Mouse (Mus musculus): ENCODE results near the gene Psme4. TPM values are rescaled to one million over a fixed set of nuclear protein-coding genes. Genes with fewer than 3 reads are reported as not detected.
A peak's percentile ranks its signal among the peaks of the same experiment; 100 is the strongest.

Gene Psme4
- polyA plus RNA-seq, 1 experiment from 2014 or later: 17.2 TPM

DNA sequence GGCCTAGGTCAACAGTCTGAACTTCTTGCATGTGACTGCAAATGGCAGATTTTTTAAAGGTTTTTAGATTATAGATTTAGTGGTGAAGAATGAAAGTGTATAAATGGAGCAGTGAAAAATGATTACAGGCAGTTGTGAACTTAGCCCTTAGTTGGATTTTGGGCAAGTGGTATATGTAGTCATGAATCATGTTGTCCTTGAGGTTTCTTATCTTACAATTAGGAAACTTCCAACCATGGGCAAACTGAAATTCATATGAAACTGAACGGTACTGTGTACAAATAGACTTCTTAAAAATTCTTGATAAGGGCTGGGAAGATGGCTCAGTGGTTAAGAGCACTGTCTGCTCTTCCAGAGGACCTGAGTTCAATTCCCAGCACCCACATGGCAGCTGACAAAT, 22.2 kb downstream of the Psme4 start:
- H3K4me2 ChIP-seq: no peak overlapping the region
- WGBS: 100% methylated on average over 1 of the region's 1 CpGs

DNA sequence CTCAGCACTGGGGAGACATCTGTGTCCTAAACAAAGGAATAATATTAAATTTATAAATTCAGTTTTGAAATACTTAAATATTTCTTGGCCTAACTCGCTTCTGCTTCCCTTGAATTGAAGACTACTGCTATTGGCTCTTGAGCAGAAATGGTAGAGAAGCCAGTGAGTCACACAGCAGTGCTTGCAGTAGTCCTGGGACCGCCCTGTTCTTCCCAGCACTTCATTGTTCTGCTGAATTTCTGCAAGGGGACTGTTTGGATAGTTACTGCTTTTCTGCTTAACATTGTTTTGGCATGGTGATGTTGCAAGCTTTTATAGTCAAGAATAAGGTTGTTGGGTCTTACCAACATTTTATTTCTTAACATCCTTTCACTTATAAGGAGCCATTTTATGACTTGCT, 25.7 kb downstream of the Psme4 start:
- Histone ChIP-seq H3K9ac (no peak overlapping the region), H3K4me3 (no peak overlapping the region), H3K27ac (no peak overlapping the region), H3K9me3 (no peaks in the 10 kb centered on the region), H3K4me1 (no peaks in the 10 kb centered on the region), H3K27me3 (replicated peaks) (no peaks in the 10 kb centered on the region), H3K36me3 (replicated peaks) (peaks cover 6% of the 10 kb centered on the region; the same call in 1 of the 2 replicates), H3K4me2 (no peak overlapping the region)
- no peak for ATAC-seq (replicated peaks)
- WGBS: 91% methylated on average over 2 of the region's 2 CpGs

More for the DNA sequence above, 22.2 kb downstream of the Psme4 start:
- Histone ChIP-seq H3K4me3 (no peak overlapping the region), H3K9ac (no peak overlapping the region), H3K4me1 (no peaks in the 10 kb centered on the region), H3K36me3 (replicated peaks) (peaks cover 6% of the 10 kb centered on the region; the same call in 1 of the 2 replicates), H3K27me3 (replicated peaks) (no peaks in the 10 kb centered on the region), H3K27ac (no peak overlapping the region), H3K9me3 (no peaks in the 10 kb centered on the region)
- ATAC-seq (replicated peaks): no peak

DNA sequence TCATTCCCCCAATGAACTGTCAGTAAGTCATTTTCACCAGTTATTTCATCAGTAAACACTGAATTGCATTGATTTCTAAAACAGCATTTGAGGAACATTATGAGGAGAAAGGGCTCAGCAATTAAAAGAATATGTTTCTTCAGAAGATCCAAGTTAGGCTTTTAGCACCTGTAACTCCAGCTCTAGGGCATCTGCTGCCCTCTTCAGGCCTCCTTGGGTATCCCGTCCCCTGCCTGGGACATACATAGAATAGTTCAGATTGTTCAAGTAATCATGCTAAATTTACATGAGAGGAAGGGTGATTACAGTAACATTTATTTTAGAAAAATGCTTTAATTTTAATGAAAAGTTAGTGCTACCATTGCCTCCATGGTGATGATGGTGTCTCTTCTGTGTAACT, 28.0 kb downstream of the Psme4 start:
- no peak overlapping the region for H3K4me2 ChIP-seq
- H3K27ac ChIP-seq: no peak overlapping the region
- H3K36me3 ChIP-seq (replicated peaks): no peaks in the 10 kb centered on the region
- 71% methylated on average over 1 of the region's 1 CpGs for WGBS
- H3K27me3 ChIP-seq (replicated peaks): no peaks in the 10 kb centered on the region
- H3K4me3 ChIP-seq: no peak overlapping the region
- H3K4me1 ChIP-seq: no peaks in the 10 kb centered on the region
- no peak overlapping the region for H3K9ac ChIP-seq
- H3K9me3 ChIP-seq: no peaks in the 10 kb centered on the region
- ATAC-seq (replicated peaks): 0 out of 2 replicates have a peak, but pooled peaks have one; percentile 50

DNA sequence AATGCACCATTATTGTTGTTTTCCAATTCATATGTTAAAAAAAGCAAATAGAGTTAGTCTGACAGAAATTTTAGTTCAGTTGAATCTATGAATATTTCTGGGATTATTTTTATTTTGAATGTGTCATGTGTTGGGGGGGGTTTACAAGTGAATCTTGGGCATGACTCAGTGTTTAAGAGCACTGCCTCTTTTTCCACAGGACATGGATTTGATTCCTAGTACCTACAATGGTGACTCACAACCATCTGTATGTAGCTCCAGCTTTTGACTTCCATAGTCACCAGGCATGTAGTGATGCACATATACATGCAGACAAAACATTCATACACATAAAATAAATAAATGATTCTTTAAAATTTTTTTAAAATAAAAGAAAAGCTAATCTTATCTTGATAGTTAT, 28.6 kb downstream of the Psme4 start:
- no peak for ATAC-seq (replicated peaks)
- no peak overlapping the region for H3K27ac ChIP-seq

DNA sequence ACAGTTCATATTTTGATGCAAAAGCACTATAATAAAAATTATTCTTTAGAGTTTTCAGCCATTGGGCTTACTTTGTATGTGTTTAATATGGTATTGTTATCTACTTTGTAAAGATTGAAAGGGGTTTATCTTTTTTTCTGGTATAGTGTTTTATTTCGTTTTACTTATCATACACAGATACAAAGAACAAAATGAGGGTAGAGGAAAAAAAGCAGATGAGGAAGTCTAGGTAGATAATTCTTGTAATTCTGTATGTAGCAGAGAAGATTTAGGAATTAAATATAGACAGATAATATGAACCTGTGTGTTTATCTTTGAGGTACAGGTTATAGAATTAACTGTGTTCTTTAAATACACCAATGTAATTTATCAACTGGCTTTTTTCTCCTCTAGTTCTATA, 30.9 kb downstream of the Psme4 start:
- Histone ChIP-seq H3K9ac (no peak overlapping the region), H3K36me3 (replicated peaks) (no peaks in the 10 kb centered on the region), H3K4me3 (no peak overlapping the region), H3K4me2 (no peak overlapping the region), H3K27me3 (replicated peaks) (no peaks in the 10 kb centered on the region), H3K9me3 (no peaks in the 10 kb centered on the region), H3K27ac (no peak overlapping the region), H3K4me1 (no peaks in the 10 kb centered on the region)
- WGBS: 80% methylated on average over 1 of the region's 1 CpGs
- ATAC-seq (replicated peaks): no peak

More for the DNA sequence above, 28.6 kb downstream of the Psme4 start:
- no peak overlapping the region for H3K9ac ChIP-seq
- no peak overlapping the region for H3K4me2 ChIP-seq
- no peaks in the 10 kb centered on the region for H3K4me1 ChIP-seq
- no peaks in the 10 kb centered on the region for H3K9me3 ChIP-seq
- H3K27me3 ChIP-seq (replicated peaks): no peaks in the 10 kb centered on the region
- H3K36me3 ChIP-seq (replicated peaks): no peaks in the 10 kb centered on the region
- no peak overlapping the region for H3K4me3 ChIP-seq

DNA sequence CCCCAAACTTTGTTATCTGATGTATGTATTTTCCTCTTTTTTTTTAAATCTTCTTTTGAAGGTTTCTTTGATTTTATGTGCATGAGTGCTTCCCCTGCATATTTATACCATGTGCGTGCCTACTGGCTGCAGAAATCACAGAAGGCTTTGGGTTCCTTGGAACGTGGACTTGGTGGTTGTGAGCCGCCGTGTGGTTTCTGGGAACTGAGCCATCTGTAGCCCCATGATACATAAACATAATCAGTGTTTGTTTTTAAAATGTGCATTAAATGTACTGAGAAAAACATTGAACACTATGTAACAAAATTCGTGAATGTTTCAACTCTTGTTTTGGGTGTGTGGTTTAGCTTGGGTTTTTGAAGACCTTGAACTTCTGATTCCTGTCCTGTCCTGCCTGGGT, 49.6 kb downstream of the Psme4 start:
- H3K4me1 ChIP-seq: no peaks in the 10 kb centered on the region
- WGBS: 95% methylated on average over 5 of the region's 5 CpGs
- H3K9me3 ChIP-seq: no peaks in the 10 kb centered on the region
- no peaks in the 10 kb centered on the region for H3K27me3 ChIP-seq (replicated peaks)
- no peak overlapping the region for H3K4me2 ChIP-seq
- H3K27ac ChIP-seq: no peak overlapping the region
- ATAC-seq (replicated peaks): no peak
- H3K4me3 ChIP-seq: no peak overlapping the region
- H3K36me3 ChIP-seq (replicated peaks): peaks cover 35% of the 10 kb centered on the region; the same call in 1 of the 2 replicates
- H3K9ac ChIP-seq: no peak overlapping the region

DNA sequence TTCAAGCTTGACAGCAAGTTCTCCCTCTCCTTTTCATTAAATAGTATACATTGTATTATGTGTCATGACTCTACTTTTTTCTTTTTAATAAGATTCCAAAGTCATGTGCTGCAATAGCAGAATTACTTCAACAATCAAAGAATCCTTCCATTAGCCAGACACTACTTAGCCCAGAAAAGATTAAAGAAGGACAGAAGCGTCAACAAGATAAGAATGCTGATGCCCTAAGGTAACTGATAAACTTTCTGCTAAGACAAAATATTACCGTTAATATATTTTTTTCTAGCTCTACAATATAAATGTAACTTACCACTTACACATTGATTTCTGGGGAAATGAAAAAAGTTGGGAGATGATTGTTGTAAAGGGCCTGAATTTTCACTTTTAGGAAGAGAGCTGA, 67.3 kb downstream of the Psme4 start:
- Histone ChIP-seq H3K9ac (no peak overlapping the region), H3K9me3 (no peaks in the 10 kb centered on the region), H3K4me1 (no peaks in the 10 kb centered on the region), H3K27ac (no peak overlapping the region), H3K4me2 (no peak overlapping the region), H3K27me3 (replicated peaks) (no peaks in the 10 kb centered on the region), H3K4me3 (no peak overlapping the region), H3K36me3 (replicated peaks) (peaks cover 33% of the 10 kb centered on the region; the same call in 1 of the 2 replicates)
- WGBS: 92% methylated on average over 2 of the region's 2 CpGs
- no peak for ATAC-seq (replicated peaks)

DNA sequence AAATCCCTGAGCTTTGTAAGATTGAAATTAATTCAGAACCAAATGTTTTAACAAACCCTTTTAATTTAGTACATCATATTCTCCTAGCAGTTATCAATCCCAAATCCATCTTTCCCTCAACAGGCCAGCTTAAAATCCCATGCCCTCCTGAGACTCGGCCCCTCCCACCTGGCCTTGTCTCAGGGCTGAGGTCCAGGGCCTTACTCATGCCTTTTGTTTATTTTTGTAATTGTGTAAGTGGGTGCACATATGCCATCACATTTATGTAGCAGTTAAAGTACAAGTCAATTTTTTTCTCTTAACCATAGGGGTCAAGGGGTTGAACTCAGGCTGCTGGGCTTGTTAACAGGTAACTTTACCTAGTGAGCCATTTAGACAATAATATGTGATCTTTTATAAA, 72.8 kb downstream of the Psme4 start:
- Histone ChIP-seq H3K9ac (no peak overlapping the region), H3K4me3 (no peak overlapping the region), H3K27me3 (replicated peaks) (no peaks in the 10 kb centered on the region), H3K4me1 (no peaks in the 10 kb centered on the region), H3K9me3 (no peaks in the 10 kb centered on the region), H3K36me3 (replicated peaks) (peaks cover 25% of the 10 kb centered on the region), H3K4me2 (no peak overlapping the region), H3K27ac (no peak overlapping the region)
- ATAC-seq (replicated peaks): no peak
- WGBS: 100% methylated on average over 1 of the region's 1 CpGs

DNA sequence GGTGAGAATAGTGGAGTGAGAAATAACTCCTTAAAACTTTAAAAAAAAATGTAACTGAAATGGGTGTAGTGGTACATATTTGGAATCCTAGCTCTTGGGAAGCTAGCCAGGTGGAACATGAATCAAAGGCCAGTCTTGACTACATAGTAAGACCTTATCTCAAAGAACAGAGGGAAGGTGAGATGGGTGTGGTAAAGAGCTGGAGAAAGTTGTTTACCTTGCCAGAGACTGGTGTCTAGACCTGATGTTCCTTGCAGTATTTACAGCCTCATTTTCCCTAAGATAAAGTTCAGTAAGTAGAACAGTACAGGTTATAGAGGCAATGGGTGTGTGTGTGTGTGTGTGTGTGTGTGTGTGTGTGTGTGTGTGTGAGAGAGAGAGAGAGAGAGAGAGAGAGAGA, 100.9 kb downstream of the Psme4 start:
- ATAC-seq (replicated peaks): no peak
- Histone ChIP-seq H3K9me3 (no peaks in the 10 kb centered on the region), H3K4me3 (no peak overlapping the region), H3K36me3 (replicated peaks) (peaks cover 35% of the 10 kb centered on the region), H3K4me1 (no peaks in the 10 kb centered on the region), H3K4me2 (no peak overlapping the region), H3K27me3 (replicated peaks) (no peaks in the 10 kb centered on the region), H3K9ac (no peak overlapping the region), H3K27ac (no peak overlapping the region)

DNA sequence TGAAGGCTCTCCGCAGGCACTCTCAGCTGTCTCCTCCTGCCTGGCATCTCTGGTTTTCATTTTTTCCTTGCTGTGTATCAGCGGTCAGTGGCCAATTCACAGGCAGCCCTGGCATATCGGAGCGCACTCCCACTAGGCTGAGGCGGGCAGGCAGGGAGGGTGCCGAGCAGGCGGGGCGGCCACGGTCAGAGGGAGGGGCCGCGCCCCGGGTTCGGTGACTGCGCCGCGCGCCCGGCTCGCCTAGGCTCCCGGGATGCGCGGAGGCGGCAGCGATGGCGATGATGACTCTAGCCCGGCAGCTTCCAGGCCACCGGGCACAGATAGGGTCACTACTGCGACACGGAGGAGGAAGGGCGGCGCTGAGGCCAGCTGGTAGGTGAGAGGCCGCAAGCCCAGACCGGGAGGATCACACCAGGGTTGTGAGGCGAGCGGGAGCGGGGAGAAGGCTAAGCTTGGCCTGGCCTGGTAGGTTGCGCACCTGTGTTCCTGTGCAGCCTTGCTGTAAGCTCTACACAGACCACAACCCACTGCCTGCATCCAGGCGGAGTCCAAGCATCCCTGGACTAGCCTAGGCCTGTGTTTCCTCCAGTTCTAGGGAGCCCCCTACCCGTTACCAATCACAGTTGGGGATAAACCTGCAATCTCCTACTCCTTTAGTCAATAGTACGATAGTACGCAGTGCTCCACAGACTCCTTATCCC, 113.8 kb downstream of the Psme4 start, which contains the start of the genes Gpr75 and Asb3:
Gpr75 (plus strand) TSS at position 188 of the 701 bp plus-strand sequence.
Asb3 (plus strand) TSS at position 246 of the 701 bp plus-strand sequence.
- H3K27me3 ChIP-seq (replicated peaks): no peaks in the 10 kb centered on the region
- H3K36me3 ChIP-seq (replicated peaks): no peaks in the 10 kb centered on the region; the same call in 1 of the 2 replicates
- H3K4me2 ChIP-seq: peak within 1 kb of the TSS; percentile 59
- H3K4me1 ChIP-seq: no peaks in the 10 kb centered on the region
- peak; percentile 97 for ATAC-seq (replicated peaks)
- H3K4me3 ChIP-seq: peak within 1 kb of the TSS; percentile 53
- H3K9me3 ChIP-seq: no peaks in the 10 kb centered on the region
- WGBS: 2% methylated on average over 40 of the region's 41 CpGs
- peak within 1 kb of the TSS; percentile 74 for H3K9ac ChIP-seq
- peak within 1 kb of the TSS; percentile 88 for H3K27ac ChIP-seq

DNA sequence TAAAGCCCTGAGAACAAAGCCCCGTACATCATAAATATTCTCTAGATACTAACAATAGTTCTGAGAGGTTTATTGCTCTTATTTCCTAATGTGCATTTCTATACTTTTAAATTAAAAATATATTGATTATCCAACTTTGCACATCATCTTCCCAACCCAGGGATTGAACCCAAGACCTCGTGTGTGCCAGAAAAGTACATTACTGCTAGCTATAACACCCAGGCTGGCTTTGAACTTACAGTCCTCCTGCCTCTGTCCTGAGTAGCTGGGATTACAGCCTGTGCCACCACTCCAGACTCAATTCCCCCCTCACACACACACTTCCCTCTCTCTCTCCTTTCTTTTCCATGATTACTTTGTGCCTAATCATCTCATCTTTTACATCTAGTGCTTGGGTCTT, 116.6 kb downstream of the Psme4 start:
- Histone ChIP-seq H3K4me1 (no peaks in the 10 kb centered on the region), H3K4me2 (no peak overlapping the region), H3K9ac (no peak overlapping the region), H3K9me3 (no peaks in the 10 kb centered on the region), H3K27me3 (replicated peaks) (no peaks in the 10 kb centered on the region), H3K4me3 (no peak overlapping the region), H3K27ac (no peak overlapping the region), H3K36me3 (replicated peaks) (0 out of 2 replicates have a peak, but pooled peaks cover 6% of the 10 kb centered on the region)
- 85% methylated on average over 2 of the region's 2 CpGs for WGBS
- ATAC-seq (replicated peaks): no peak

DNA sequence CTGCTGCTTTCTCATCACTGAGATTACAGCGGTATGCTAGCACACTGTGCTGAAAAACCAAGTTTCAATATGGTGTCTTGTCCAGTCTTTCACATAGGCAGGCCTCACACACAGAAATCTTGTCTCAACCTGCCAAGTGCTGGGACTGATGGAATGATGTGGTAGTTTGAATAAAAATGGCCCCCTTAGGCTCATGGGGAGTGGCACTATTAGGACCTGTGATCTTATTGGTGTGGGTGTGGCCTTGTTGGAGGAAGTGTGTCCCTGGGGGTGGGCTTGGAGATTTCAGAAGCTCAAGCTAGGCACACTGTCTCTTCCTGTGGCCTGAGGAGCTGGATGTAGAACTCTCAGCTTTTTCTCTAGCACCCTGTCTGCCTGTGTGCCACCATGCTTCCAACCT, 124.7 kb downstream of the Psme4 start:
- Histone ChIP-seq H3K27me3 (replicated peaks) (no peaks in the 10 kb centered on the region), H3K27ac (no peak overlapping the region), H3K36me3 (replicated peaks) (0 out of 2 replicates have a peak, but pooled peaks cover 6% of the 10 kb centered on the region), H3K4me1 (no peaks in the 10 kb centered on the region), H3K9me3 (no peaks in the 10 kb centered on the region), H3K4me2 (no peak overlapping the region), H3K4me3 (no peak overlapping the region), H3K9ac (no peak overlapping the region)
- ATAC-seq (replicated peaks): no peak
- 97% methylated on average over 1 of the region's 1 CpGs for WGBS

DNA sequence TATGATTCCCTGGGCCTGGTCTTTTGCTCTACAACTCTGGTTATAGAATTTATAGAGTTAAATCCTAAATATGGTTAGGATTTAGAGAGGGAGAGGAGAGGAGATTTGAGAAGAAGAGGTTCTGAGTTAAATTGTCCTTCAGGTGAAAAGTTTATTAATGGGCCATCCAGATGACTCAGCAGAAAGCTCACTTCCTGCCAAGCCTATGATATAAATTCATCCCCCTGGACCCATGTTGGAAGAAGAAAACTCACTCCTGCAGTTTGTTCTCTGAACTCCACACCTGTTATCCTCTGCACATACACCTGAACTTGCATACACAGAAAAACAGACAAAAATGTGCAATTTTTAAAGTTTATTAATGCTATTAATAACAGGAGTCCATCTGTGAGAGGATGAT, 127.8 kb downstream of the Psme4 start:
- Histone ChIP-seq H3K4me1 (no peaks in the 10 kb centered on the region), H3K27me3 (replicated peaks) (no peaks in the 10 kb centered on the region), H3K36me3 (replicated peaks) (no peaks in the 10 kb centered on the region), H3K4me2 (no peak overlapping the region), H3K27ac (no peak overlapping the region), H3K4me3 (no peak overlapping the region), H3K9me3 (no peaks in the 10 kb centered on the region), H3K9ac (no peak overlapping the region)
- ATAC-seq (replicated peaks): no peak
